Mouse (Mus musculus) embryonic stem cell, embryonic (primary cell): ENCODE data around the gene Ears2.

Source experiments
- CTCF ChIA-PET, 4 experiments: fragments of 300-600 bp in 2 of 4; fragments of 350-600 bp in 2 of 4; sonication (Branson Sonifier 250); formaldehyde crosslinking; loops; one replicate each; lab custom pipeline; 2022; ENCODE audit warnings: inconsistent platforms in 2 of 4; lab: Charles Lee
- POLR2A ChIA-PET, 4 experiments: fragments of 300-600 bp in 2 of 4; fragments of 350-600 bp in 2 of 4; sonication (Branson Sonifier 250); formaldehyde crosslinking; loops; one replicate each; lab custom pipeline; 2022; ENCODE audit warnings: antibody characterized with exemption in 4 of 4, inconsistent platforms in 1 of 4; lab: Charles Lee

The Ears2 gene

GRCm38 (mm10) chr7:122015734-122016133 lies 51.3 kb downstream of the Ears2 start:
- ChIA-PET POLR2A (interaction anchor here in 3 of 4 experiments (0.6 to 8.1 kb wide), 16 partner anchors 9 to 1166 kb away, joined by 3 to 138 read pairs (median 6); partner anchors contain the start of genes Ears2 (in 2 of the 3), Ubfd1 (in 2 of the 3) and Cog7 (in 1 of the 3)), CTCF (interaction anchor here in 2 of 4 experiments (1.3 to 1.6 kb wide), 4 partner anchors 16 to 281 kb away, joined by 3 to 5 read pairs (median 3); partner anchors contain the start of genes Ears2 (in 1 of the 2), Scnn1g (in 1 of the 2) and Ubfd1 (in 1 of the 2))

- ChIA-PET POLR2A (interaction anchor here in 2 of 4 experiments (1.0 to 8.1 kb wide), 16 partner anchors 8 to 52 kb away, joined by 3 to 138 read pairs (median 6); partner anchors contain the start of genes Ears2 (in 2 of the 2), Ubfd1 (in 2 of the 2) and Cog7 (in 1 of the 2)), CTCF (interaction anchor here in 2 of 4 experiments (1.3 to 1.6 kb wide), 4 partner anchors 15 to 281 kb away, joined by 3 to 5 read pairs (median 3); partner anchors contain the start of genes Ears2 (in 1 of the 2), Scnn1g (in 1 of the 2) and Ubfd1 (in 1 of the 2))
Observed at GRCm38 (mm10) chr7:122015105-122015504, 52.0 kb downstream of the Ears2 start.

GRCm38 (mm10) chr7:122012949-122013348 lies 54.1 kb downstream of the Ears2 start:
- ChIA-PET POLR2A (interaction anchor here in 3 of 4 experiments (0.6 to 3.1 kb wide), 15 partner anchors 7 to 54 kb away, joined by 3 to 24 read pairs (median 4); partner anchors contain the start of genes Gga2 (in 3 of the 3), Cog7 (in 1 of the 3), Ears2 (in 1 of the 3) and Ubfd1 (in 1 of the 3)), CTCF (interaction anchor here in 1 of 4 experiments (1.2 kb wide), 1 partner anchor 279 kb away, joined by 4 read pairs; the partner anchor contains the start of gene Scnn1g)

GRCm38 (mm10) chr7:122012370-122012769 lies 54.7 kb downstream of the Ears2 start:
- CTCF ChIA-PET = interaction anchor here in 1 of 4 experiments (1.1 to 1.2 kb wide), 2 partner anchors 8 to 278 kb away, joined by 3 to 4 read pairs; partner anchors contain the start of gene Scnn1g

GRCm38 (mm10) chr7:122000396-122000795 lies 66.7 kb downstream of the Ears2 start:
- ChIA-PET CTCF (interaction anchor here in 2 of 4 experiments (0.6 to 1.0 kb wide), 2 partner anchors 15 to 66 kb away, joined by 3 read pairs; no protein-coding TSS in a partner anchor), POLR2A (interaction anchor here in 3 of 4 experiments (0.6 to 3.7 kb wide), 11 partner anchors 7 to 69 kb away, joined by 3 to 17 read pairs (median 3); partner anchors contain the start of gene Cog7 (in 1 of the 3))

More at GRCm38 (mm10) chr7:122012370-122012769, 54.7 kb downstream of the Ears2 start:
- POLR2A ChIA-PET = interaction anchor here in 3 of 4 experiments (0.9 to 3.1 kb wide), 14 partner anchors 8 to 55 kb away, joined by 3 to 24 read pairs (median 5); partner anchors contain the start of genes Gga2 (in 3 of the 3), Cog7 (in 1 of the 3), Ears2 (in 1 of the 3) and Ubfd1 (in 1 of the 3)

- CTCF ChIA-PET = interaction anchor here in 1 of 4 experiments (0.7 kb wide), 1 partner anchor 20 kb away, joined by 3 read pairs; no protein-coding TSS in a partner anchor
- POLR2A ChIA-PET = interaction anchor here in 2 of 4 experiments (0.9 to 2.8 kb wide), 11 partner anchors 9 to 104 kb away, joined by 3 to 18 read pairs (median 3); partner anchors contain the start of genes Cog7 (in 1 of the 2) and Gga2 (in 1 of the 2)
Observed at GRCm38 (mm10) chr7:121995961-121996360, 71.1 kb downstream of the Ears2 start.
